Mouse (Mus musculus) forebrain, embryonic 11.5 days (tissue): Measurements from ENCODE around the gene Birc6. TPM values are rescaled to one million over a fixed set of nuclear protein-coding genes. Genes with fewer than 3 reads are reported as not detected.

Source experiments
- ATAC-seq: fragments of 200-750 bp; cut with Nextera tagmentation; replicated peaks from 2 replicates; pipeline ENCODE4 v1.8.0; 2017; ENCODE audit warnings: moderate TSS enrichment; ENCODE audit not compliant: low FRiP score
- DNase-seq: peaks from one replicate; pipeline ENCODE4 v3.0.0-alpha.2; 2017; ENCODE audit warnings: low spot score
- H3K27ac ChIP-seq: fragments of 300-500 bp; sonication (generic); 2 replicates; pipeline ENCODE4 v1.5.1; 2014; ENCODE audit warnings: low read depth, low read length
- H3K27me3 ChIP-seq: fragments of 300-500 bp; sonication (generic); 2 replicates; pipeline ENCODE4 v1.6.1; 2014; ENCODE audit warnings: mild to moderate bottlenecking, low read length, mixed read lengths; ENCODE audit not compliant: control insufficient read depth, insufficient read depth
- H3K36me3 ChIP-seq: fragments of 300-500 bp; sonication (generic); 2 replicates; pipeline ENCODE4 v1.6.1; 2014; ENCODE audit warnings: mild to moderate bottlenecking, low read length, moderate library complexity, mixed read lengths; ENCODE audit not compliant: control insufficient read depth, insufficient read depth
- H3K4me1 ChIP-seq: fragments of 300-500 bp; sonication (generic); replicated peaks from 2 replicates; pipeline ENCODE4 v1.6.1; 2014; ENCODE audit warnings: low read length, mixed read lengths; ENCODE audit not compliant: control insufficient read depth, insufficient read depth
- H3K4me2 ChIP-seq: fragments of 300-500 bp; sonication (generic); 2 replicates; pipeline ENCODE4 v1.6.1; 2014; ENCODE audit warnings: low read depth, mild to moderate bottlenecking, low read length, moderate library complexity, mixed read lengths; ENCODE audit not compliant: severe bottlenecking
- H3K4me3 ChIP-seq: fragments of 300-500 bp; sonication (generic); 2 replicates; pipeline ENCODE4 v1.5.1; 2014; ENCODE audit warnings: low read depth, low read length
- H3K9ac ChIP-seq: fragments of 300-500 bp; sonication (generic); 2 replicates; pipeline ENCODE4 v1.6.1; 2014; ENCODE audit warnings: low read length
- H3K9me3 ChIP-seq: fragments of 300-500 bp; sonication (generic); 2 replicates; pipeline ENCODE4 v1.6.1; 2016; ENCODE audit warnings: low read length, mixed read lengths; ENCODE audit not compliant: control insufficient read depth
- WGBS: fragments of 180-500 bp; shearing (Covaris S2); extraction: QIAGEN DNeasy Blood & Tissue Kit; methylation state at CpG from one replicate; pipeline ENCODE4 v1.1.7; 2014; 5-methylcytosine and 5-hydroxymethylcytosine counted together
- polyA plus RNA-seq: library from polyadenylated mRNA; unstranded; fragments of >200 nt; fragmentation: Nextera tagmentation; extraction: Ambion mirVana; gene quantifications from 2 replicates; pipeline ENCODE4 v1.2.1, GENCODE M21; 2014

Birc6 gene
- polyA plus RNA-seq, 1 experiment from 2014 or later = 94.7 TPM

GRCm38 (mm10) chr17:74732872-74733271 lies 204.8 kb downstream of the Birc6 start:
- no peak overlapping the region for H3K4me3 ChIP-seq
- DNase-seq = no peak

DNA sequence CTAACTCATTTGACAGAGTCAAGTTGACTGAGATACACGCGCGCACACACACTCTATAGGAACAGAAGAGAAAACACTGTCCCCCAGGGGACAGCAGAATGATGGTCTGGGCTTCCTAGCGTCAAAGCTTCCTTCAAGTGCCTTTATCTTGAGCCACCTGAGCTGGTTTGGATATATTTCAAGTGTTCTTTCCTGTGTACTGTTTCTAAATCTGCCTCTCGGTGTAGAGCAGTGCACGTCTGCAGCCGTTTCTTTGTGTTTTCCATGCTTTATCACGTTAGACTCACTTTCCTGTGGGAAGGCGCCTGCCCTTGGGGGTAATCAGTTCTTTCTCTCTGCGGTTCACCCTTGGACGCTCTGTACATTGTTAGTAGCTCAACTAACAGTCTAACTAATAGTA lies 207.3 kb downstream of the Birc6 start:
- no peak overlapping the region for H3K9ac ChIP-seq
- DNase-seq = no peak
- H3K9me3 ChIP-seq = no peaks in the 10 kb centered on the region
- H3K4me1 ChIP-seq = no peaks in the 10 kb centered on the region
- no peaks in the 10 kb centered on the region for H3K36me3 ChIP-seq
- no peak for ATAC-seq
- WGBS = 90% methylated on average over 11 of the region's 11 CpGs
- no peak overlapping the region for H3K4me3 ChIP-seq
- no peak overlapping the region for H3K27ac ChIP-seq
- H3K4me2 ChIP-seq = no peak overlapping the region
- no peaks in the 10 kb centered on the region for H3K27me3 ChIP-seq

More at GRCm38 (mm10) chr17:74732872-74733271, 204.8 kb downstream of the Birc6 start:
- no peaks in the 10 kb centered on the region for H3K36me3 ChIP-seq
- no peaks in the 10 kb centered on the region for H3K4me1 ChIP-seq
- H3K9ac ChIP-seq = no peak overlapping the region
- no peaks in the 10 kb centered on the region for H3K27me3 ChIP-seq
- no peaks in the 10 kb centered on the region for H3K9me3 ChIP-seq
- H3K4me2 ChIP-seq = no peak overlapping the region
- ATAC-seq = no peak
- H3K27ac ChIP-seq = no peak overlapping the region

DNA sequence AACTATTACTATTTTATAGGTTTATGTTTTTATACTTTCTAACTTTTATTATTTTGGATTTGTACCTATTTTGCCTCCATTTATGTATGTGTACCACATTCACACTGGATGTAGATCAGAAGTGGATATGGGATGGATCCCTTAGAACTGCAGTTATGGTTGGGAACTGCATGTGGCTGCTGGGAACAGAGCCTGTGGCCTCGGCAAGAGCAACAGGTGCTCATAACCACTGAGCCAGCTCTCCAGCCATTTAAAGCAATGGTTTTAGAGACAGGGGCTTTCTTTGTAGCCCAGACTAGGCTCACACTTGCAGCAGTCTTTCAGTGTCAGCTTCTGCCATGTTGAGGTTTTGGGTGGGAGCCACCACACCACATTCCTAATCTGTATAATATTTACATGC lies 221.6 kb downstream of the Birc6 start:
- no peak for ATAC-seq

GRCm38 (mm10) chr17:74751026-74751425 lies 222.9 kb downstream of the Birc6 start:
- Histone ChIP-seq H3K4me2 (no peak overlapping the region), H3K27ac (no peak overlapping the region), H3K36me3 (no peaks in the 10 kb centered on the region), H3K9me3 (no peaks in the 10 kb centered on the region), H3K4me1 (no peaks in the 10 kb centered on the region), H3K4me3 (no peak overlapping the region), H3K9ac (no peak overlapping the region), H3K27me3 (no peaks in the 10 kb centered on the region)
- ATAC-seq = no peak
- 98% methylated on average over 4 of the region's 4 CpGs for WGBS
- DNase-seq = no peak

More for the DNA sequence above, 221.6 kb downstream of the Birc6 start:
- no peak overlapping the region for H3K27ac ChIP-seq
- H3K27me3 ChIP-seq = no peaks in the 10 kb centered on the region
- no peak for DNase-seq
- no peak overlapping the region for H3K4me2 ChIP-seq
- no peak overlapping the region for H3K9ac ChIP-seq
- H3K4me3 ChIP-seq = no peak overlapping the region
- H3K36me3 ChIP-seq = no peaks in the 10 kb centered on the region
- WGBS = 71% methylated on average over 1 of the region's 1 CpGs
- H3K9me3 ChIP-seq = no peaks in the 10 kb centered on the region
- H3K4me1 ChIP-seq = no peaks in the 10 kb centered on the region

Other genes with a start within 250 kb of the Birc6 start
- 77.9 and 83.7 TPM in 2 replicates for gene Memo1, start 232.8 kb upstream of the Birc6 start, polyA plus RNA-seq
- gene Dpy30, start 204.4 kb upstream of the Birc6 start, polyA plus RNA-seq = 244 and 285 TPM in 2 replicates
- 41.1 and 45.1 TPM in 2 replicates for gene Spast, start 189.3 kb upstream of the Birc6 start, polyA plus RNA-seq
- 30.6 and 32.1 TPM in 2 replicates for gene Slc30a6, start 132.7 kb upstream of the Birc6 start, polyA plus RNA-seq
- gene Nlrc4, start 69.2 kb upstream of the Birc6 start, polyA plus RNA-seq = 0.19 and 0.20 TPM in 2 replicates
- 43.9 and 51.8 TPM in 2 replicates for gene Yipf4, start 38.8 kb upstream of the Birc6 start, polyA plus RNA-seq
- 23.5 and 26.1 TPM in 2 replicates for gene Ttc27, start 189.4 kb downstream of the Birc6 start, polyA plus RNA-seq